Mouse (Mus musculus): Measurements from ENCODE around the gene Mycbp. TPM values are rescaled to one million over a fixed set of nuclear protein-coding genes. Genes with fewer than 3 reads are reported as not detected.

Gene Mycbp
- total and polyA plus RNA-seq, 3 experiments = 54.2 to 86.6 TPM; not detected in 1

DNA sequence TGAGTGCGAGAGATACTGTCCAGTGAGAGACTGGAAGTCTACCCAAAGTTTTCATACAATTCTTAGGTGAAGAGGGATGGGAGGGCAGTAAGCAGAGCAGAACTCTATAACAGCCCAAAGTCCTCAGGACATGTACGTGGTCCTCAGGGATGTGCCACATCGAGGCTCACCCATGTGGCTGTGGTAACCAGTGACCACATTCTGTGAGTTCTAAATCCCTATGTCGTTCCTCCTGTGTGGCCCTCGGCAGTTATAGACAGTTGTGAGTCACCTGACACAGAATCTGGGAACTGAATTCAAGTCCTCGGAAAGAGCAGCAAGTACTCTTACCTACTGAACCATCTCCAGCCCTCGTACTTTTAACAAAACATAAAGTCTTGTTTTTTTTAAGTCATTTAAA lies 46.5 kb upstream of the Mycbp start:
- no peak overlapping the region for H3K4me3 ChIP-seq (ENCODE audit: control insufficient read depth in 1 of 2, insufficient read depth in 1 of 2, low read depth in 2 of 2, low read length in 2 of 2)
- TF ChIP-seq MYB (IDR thresholded peaks at IDR 0.05; ENCODE audit: low read depth, low read length) = no peak
- no peak for TF ChIP-seq USF1 (IDR thresholded peaks at IDR 0.05; ENCODE audit: low read depth, low read length)
- no peak for TF ChIP-seq GABPA (IDR thresholded peaks at IDR 0.05; ENCODE audit: low read depth, low read length)
- TF ChIP-seq MAFK (IDR thresholded peaks at IDR 0.05; ENCODE audit: borderline replicate concordance, low read depth, low read length) = no peak
- no peak for TF ChIP-seq RAD21 (IDR thresholded peaks at IDR 0.05; ENCODE audit: low read depth, low read length)
- no peak for TF ChIP-seq KAT2A (conservative IDR thresholded peaks at IDR 0.05; ENCODE audit: low read depth, low read length)
- TF ChIP-seq POLR2AphosphoS5 (IDR thresholded peaks at IDR 0.05; ENCODE audit: borderline replicate concordance, low read depth, low read length) = no peak
- no peak for TF ChIP-seq CTCF (IDR thresholded peaks at IDR 0.05 in 2 of 3, conservative IDR thresholded peaks at IDR 0.05 in 1 of 3; ENCODE audit: control insufficient read depth in 1 of 3, insufficient read depth in 1 of 3, low read depth in 2 of 3, low read length in 3 of 3, poor library complexity in 1 of 3, severe bottlenecking in 1 of 3)
- TF ChIP-seq SMC3 (IDR thresholded peaks at IDR 0.05; ENCODE audit: low read depth, low read length) = no peak
- no peak for TF ChIP-seq MAZ (IDR thresholded peaks at IDR 0.05; ENCODE audit: low read depth, low read length)
- no peak for TF ChIP-seq CHD2 (IDR thresholded peaks at IDR 0.05; ENCODE audit: low read length)
- no peak for TF ChIP-seq GATA1 (IDR thresholded peaks at IDR 0.05; ENCODE audit: low read depth, low read length)
- TF ChIP-seq TAL1 (IDR thresholded peaks at IDR 0.05; ENCODE audit: low read length) = no peak
- TF ChIP-seq ZC3H11A (IDR thresholded peaks at IDR 0.05; ENCODE audit: low read depth, low read length) = no peak
- TF ChIP-seq E2F4 (IDR thresholded peaks at IDR 0.05; ENCODE audit: borderline replicate concordance, low read depth, low read length) = no peak
- no peak for TF ChIP-seq UBTF (IDR thresholded peaks at IDR 0.05; ENCODE audit: borderline replicate concordance, insufficient read depth, low read depth, low read length)
- peaks cover 0 to 2% of the 10 kb centered on the region in 2 experiments; a peak in 1 of 4 replicates for H3K27me3 ChIP-seq (ENCODE audit: control insufficient read depth in 1 of 2, insufficient read depth in 2 of 2, low read length in 2 of 2)
- H3K9ac ChIP-seq (ENCODE audit: control insufficient read depth, low read depth, low read length, poor library complexity, severe bottlenecking) = no peak overlapping the region
- no peaks in the 10 kb centered on the region for H3K36me3 ChIP-seq (ENCODE audit: control insufficient read depth in 1 of 2, insufficient read depth in 2 of 2, low read length in 2 of 2)
- no peaks in the 10 kb centered on the region for H3K9me3 ChIP-seq (replicated peaks; ENCODE audit: insufficient read depth, low read length)
- no peaks in the 10 kb centered on the region for H3K79me2 ChIP-seq (ENCODE audit: control insufficient read depth, insufficient read depth, low read length, poor library complexity)
- DNase-seq (ENCODE audit: low read depth, low spot score) = no peak
- H3K27ac ChIP-seq (ENCODE audit: control insufficient read depth, low read depth, low read length) = no peak overlapping the region
- no peaks in the 10 kb centered on the region for H3K4me1 ChIP-seq (ENCODE audit: control insufficient read depth in 1 of 2, insufficient read depth in 2 of 2, low read length in 2 of 2)

DNA sequence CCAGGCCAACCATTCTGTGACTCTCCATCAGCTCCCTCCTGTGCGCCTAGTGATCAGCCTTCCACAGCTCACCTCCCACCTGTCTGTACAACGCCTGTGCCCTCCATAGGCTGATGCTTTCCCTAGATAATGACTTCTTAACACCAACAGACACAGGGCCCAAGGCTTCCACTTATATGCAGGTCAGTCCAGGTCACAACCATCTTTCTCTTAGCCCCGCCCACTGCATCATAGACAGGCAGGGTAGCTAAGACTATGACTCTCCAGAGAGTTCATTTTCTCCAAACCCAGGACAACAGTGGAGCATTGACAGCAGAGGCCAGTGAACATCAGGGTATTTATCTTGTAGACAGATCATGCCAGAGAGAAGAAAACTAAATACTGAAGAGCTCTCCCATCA lies 45.3 kb upstream of the Mycbp start, which contains the start of gene 4933427I04Rik:
Gene 4933427I04Rik (plus strand): TSS at position 301 of the 400 bp plus-strand sequence.
- Histone ChIP-seq H3K27ac (ENCODE audit: control insufficient read depth, low read depth, low read length) (no peak within 1 kb of the TSS), H3K9ac (ENCODE audit: control insufficient read depth, low read depth, low read length, poor library complexity, severe bottlenecking) (no peak within 1 kb of the TSS), H3K36me3 (ENCODE audit: control insufficient read depth in 1 of 2, insufficient read depth in 2 of 2, low read length in 2 of 2) (no peaks in the 10 kb centered on the region), H3K4me1 (ENCODE audit: control insufficient read depth in 1 of 2, insufficient read depth in 2 of 2, low read length in 2 of 2) (no peaks in the 10 kb centered on the region), H3K79me2 (ENCODE audit: control insufficient read depth, insufficient read depth, low read length, poor library complexity) (no peaks in the 10 kb centered on the region), H3K4me3 (ENCODE audit: control insufficient read depth in 1 of 2, insufficient read depth in 1 of 2, low read depth in 2 of 2, low read length in 2 of 2) (no peak within 1 kb of the TSS), H3K27me3 (ENCODE audit: control insufficient read depth in 1 of 2, insufficient read depth in 2 of 2, low read length in 2 of 2) (peaks cover 0 to 2% of the 10 kb centered on the region in 2 experiments; a peak in 1 of 4 replicates), H3K9me3 (replicated peaks; ENCODE audit: insufficient read depth, low read length) (no peaks in the 10 kb centered on the region)
- TF ChIP-seq CHD2 (IDR thresholded peaks at IDR 0.05; ENCODE audit: low read length) (no peak), ZMIZ1 (IDR thresholded peaks at IDR 0.05; ENCODE audit: low read depth, low read length) (no peak), MAZ (IDR thresholded peaks at IDR 0.05; ENCODE audit: low read depth, low read length) (no peak), NELFE (IDR thresholded peaks at IDR 0.05; ENCODE audit: low read depth, low read length) (no peak)
- DNase-seq (ENCODE audit: low read depth, low spot score) = no peak
